Mouse (Mus musculus): ENCODE measurements around the gene Prdx2. TPM values are rescaled to one million over a fixed set of nuclear protein-coding genes. Genes with fewer than 3 reads are reported as not detected.

The Prdx2 gene
- total and polyA plus RNA-seq, 2 experiments from 2014 or later = 802 to 904 TPM

GRCm38 (mm10) chr8:84987903-84988302 is 18.5 kb downstream of the Prdx2 start:
- Histone ChIP-seq H3K4me2 (ENCODE audit: low read depth, low read length, poor library complexity, severe bottlenecking) (no peak overlapping the region), H3K4me1 (ENCODE audit: insufficient read depth, low read length) (peaks cover 10% of the 10 kb centered on the region), H3K27me3 (ENCODE audit: insufficient read depth, low read length) (no peaks in the 10 kb centered on the region), H3K36me3 (ENCODE audit: insufficient read depth, low read length) (no peaks in the 10 kb centered on the region), H3K4me3 (ENCODE audit: low read depth, low read length) (no peak overlapping the region), H3K9ac (replicated peaks; ENCODE audit: low read length, poor library complexity, severe bottlenecking) (no peak overlapping the region), H3K9me3 (ENCODE audit: low read length) (no peaks in the 10 kb centered on the region), H3K27ac (ENCODE audit: low read depth, low read length) (no peak overlapping the region)
- no peak for ATAC-seq (ENCODE audit: low FRiP score)
- no peak for DNase-seq (ENCODE audit: low spot score)
- 76% methylated on average over 2 of the region's 2 CpGs for WGBS
- no peak for TF ChIP-seq CTCF (IDR thresholded peaks at IDR 0.05)

- no peak overlapping the region for H3K27ac ChIP-seq (ENCODE audit: low read depth, low read length)
- ATAC-seq (ENCODE audit: low FRiP score) = no peak
- no peaks in the 10 kb centered on the region for H3K9me3 ChIP-seq (ENCODE audit: low read length)
- TF ChIP-seq CTCF (IDR thresholded peaks at IDR 0.05) = no peak
- H3K27me3 ChIP-seq (ENCODE audit: insufficient read depth, low read length) = no peaks in the 10 kb centered on the region
- H3K4me3 ChIP-seq (ENCODE audit: low read depth, low read length) = peak overlapping the region; percentile 59
- H3K36me3 ChIP-seq (ENCODE audit: insufficient read depth, low read length) = no peaks in the 10 kb centered on the region
- H3K4me1 ChIP-seq (ENCODE audit: insufficient read depth, low read length) = peaks cover 10% of the 10 kb centered on the region
- H3K4me2 ChIP-seq (ENCODE audit: low read depth, low read length, poor library complexity, severe bottlenecking) = peak overlapping the region; percentile 91
- 0 out of 2 replicates have a peak overlapping the region, but pooled peaks have one; percentile 36 for H3K9ac ChIP-seq (replicated peaks; ENCODE audit: low read length, poor library complexity, severe bottlenecking)
- 13% methylated on average over 15 of the region's 15 CpGs for WGBS
- DNase-seq (ENCODE audit: low spot score) = no peak
These were observed 19.9 kb downstream of the Prdx2 start for GRCm38 (mm10) chr8:84989311-84989731.

- Histone ChIP-seq H3K4me1 (ENCODE audit: insufficient read depth, low read length) (peaks cover 7% of the 10 kb centered on the region), H3K36me3 (ENCODE audit: insufficient read depth, low read length) (0 out of 2 replicates have a peak, but pooled peaks cover 5% of the 10 kb centered on the region), H3K4me2 (ENCODE audit: low read depth, low read length, poor library complexity, severe bottlenecking) (peak overlapping the region; percentile 91), H3K27me3 (ENCODE audit: insufficient read depth, low read length) (no peaks in the 10 kb centered on the region), H3K9me3 (ENCODE audit: low read length) (no peaks in the 10 kb centered on the region), H3K27ac (ENCODE audit: low read depth, low read length) (peak overlapping the region; percentile 72), H3K9ac (replicated peaks; ENCODE audit: low read length, poor library complexity, severe bottlenecking) (peak overlapping the region; percentile 91), H3K4me3 (ENCODE audit: low read depth, low read length) (peak overlapping the region; percentile 59)
- peak; percentile 85 for TF ChIP-seq CTCF (IDR thresholded peaks at IDR 0.05)
- DNase-seq (ENCODE audit: low spot score) = peak; percentile 89
- ATAC-seq (ENCODE audit: low FRiP score) = peak; percentile 67
- under 1% methylated on average over 15 of the region's 15 CpGs for WGBS
These were observed 20.4 kb downstream of the Prdx2 start for GRCm38 (mm10) chr8:84989810-84990209.

- Histone ChIP-seq H3K27ac (ENCODE audit: low read depth, low read length) (peak within 1 kb of the TSS; percentile 72), H3K4me3 (ENCODE audit: low read depth, low read length) (peak within 1 kb of the TSS; percentile 59), H3K27me3 (ENCODE audit: insufficient read depth, low read length) (no peaks in the 10 kb centered on the region), H3K4me1 (ENCODE audit: insufficient read depth, low read length) (peaks cover 5% of the 10 kb centered on the region; the same call in 1 of the 2 replicates), H3K9me3 (ENCODE audit: low read length) (no peaks in the 10 kb centered on the region), H3K4me2 (ENCODE audit: low read depth, low read length, poor library complexity, severe bottlenecking) (peak within 1 kb of the TSS; percentile 91), H3K36me3 (ENCODE audit: insufficient read depth, low read length) (0 out of 2 replicates have a peak, but pooled peaks cover 10% of the 10 kb centered on the region), H3K9ac (replicated peaks; ENCODE audit: low read length, poor library complexity, severe bottlenecking) (peak within 1 kb of the TSS; percentile 91)
- WGBS = 0% methylated on average over 26 of the region's 28 CpGs
- DNase-seq (ENCODE audit: low spot score) (peak; percentile 99), ATAC-seq (ENCODE audit: low FRiP score) (peak; percentile 89)
- TF ChIP-seq CTCF (IDR thresholded peaks at IDR 0.05) = peak; percentile 98
These were observed 21.0 kb downstream of the Prdx2 start, which contains the start of gene Hook2 for GRCm38 (mm10) chr8:84990349-84990748. Gene Hook2 (plus strand): TSS chr8:84990603.

- no peaks in the 10 kb centered on the region for H3K27me3 ChIP-seq (ENCODE audit: insufficient read depth, low read length)
- 5% methylated on average over 15 of the region's 15 CpGs for WGBS
- H3K4me2 ChIP-seq (ENCODE audit: low read depth, low read length, poor library complexity, severe bottlenecking) = peak overlapping the region; percentile 91
- H3K27ac ChIP-seq (ENCODE audit: low read depth, low read length) = peak overlapping the region; percentile 72
- DNase-seq (ENCODE audit: low spot score) = peak; percentile 75
- peak; percentile 59 for ATAC-seq (ENCODE audit: low FRiP score)
- peak overlapping the region; percentile 59 for H3K4me3 ChIP-seq (ENCODE audit: low read depth, low read length)
- peaks cover 5% of the 10 kb centered on the region; the same call in 1 of the 2 replicates for H3K4me1 ChIP-seq (ENCODE audit: insufficient read depth, low read length)
- TF ChIP-seq CTCF (IDR thresholded peaks at IDR 0.05) = no peak
- H3K9ac ChIP-seq (replicated peaks; ENCODE audit: low read length, poor library complexity, severe bottlenecking) = peak overlapping the region; percentile 91
- 0 out of 2 replicates have a peak, but pooled peaks cover 14% of the 10 kb centered on the region for H3K36me3 ChIP-seq (ENCODE audit: insufficient read depth, low read length)
- no peaks in the 10 kb centered on the region for H3K9me3 ChIP-seq (ENCODE audit: low read length)
These were observed 21.4 kb downstream of the Prdx2 start for GRCm38 (mm10) chr8:84990836-84991235.

GRCm38 (mm10) chr8:84994375-84994774 is 25.0 kb downstream of the Prdx2 start:
- DNase-seq (ENCODE audit: low spot score) = no peak
- 96% methylated on average over 9 of the region's 9 CpGs for WGBS

More at GRCm38 (mm10) chr8:84994375-84994774, 25.0 kb downstream of the Prdx2 start:
- Histone ChIP-seq H3K9ac (replicated peaks; ENCODE audit: low read length, poor library complexity, severe bottlenecking) (no peak overlapping the region), H3K4me2 (ENCODE audit: low read depth, low read length, poor library complexity, severe bottlenecking) (no peak overlapping the region), H3K9me3 (ENCODE audit: low read length) (no peaks in the 10 kb centered on the region), H3K36me3 (ENCODE audit: insufficient read depth, low read length) (peaks cover 14% of the 10 kb centered on the region; the same call in 1 of the 2 replicates), H3K27me3 (ENCODE audit: insufficient read depth, low read length) (no peaks in the 10 kb centered on the region), H3K27ac (ENCODE audit: low read depth, low read length) (no peak overlapping the region), H3K4me1 (ENCODE audit: insufficient read depth, low read length) (peaks cover 5% of the 10 kb centered on the region; the same call in 1 of the 2 replicates), H3K4me3 (ENCODE audit: low read depth, low read length) (no peak overlapping the region)
- ATAC-seq (ENCODE audit: low FRiP score) = no peak
- TF ChIP-seq CTCF (IDR thresholded peaks at IDR 0.05) = no peak

Measured in midbrain, postnatal 0 days (tissue).